Mouse (Mus musculus): ENCODE results near the gene Isca2.
A peak's percentile ranks its signal among the peaks of the same experiment; 100 is the strongest.

The Isca2 gene

DNA sequence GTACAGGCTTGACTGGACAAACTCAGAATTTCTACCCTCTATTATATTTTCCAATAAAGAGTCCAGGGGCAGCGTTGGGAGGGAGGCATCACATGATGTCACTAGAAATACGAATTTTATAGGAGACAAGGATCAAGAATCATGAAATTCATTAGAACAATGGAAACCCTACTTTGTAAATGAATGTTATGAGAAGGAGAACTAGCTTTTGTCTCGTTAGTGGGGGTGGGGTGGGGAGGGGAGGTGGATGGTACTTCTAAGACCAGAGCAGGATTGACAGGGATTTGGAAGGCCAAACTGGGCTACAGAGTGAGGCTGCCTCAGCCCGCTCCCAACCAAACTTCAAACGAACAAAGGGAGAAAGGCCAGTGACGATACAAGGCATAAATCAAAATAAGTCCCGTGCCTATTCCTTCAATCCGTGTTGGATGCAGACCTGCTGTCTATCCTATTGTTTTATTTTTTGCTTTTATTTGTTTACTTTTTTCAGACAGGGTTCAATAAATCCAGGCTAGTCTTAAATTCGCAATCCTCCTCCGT, 1.0 kb upstream of the Isca2 start:
- DNase-seq (ENCODE audit: extremely low spot score), result peak; percentile 40

- DNase-seq (ENCODE audit: extremely low spot score), result no peak
These were observed 425 bp downstream of the Isca2 start for GRCm38 (mm10) chr12:84773476-84773875.

GRCm38 (mm10) chr12:84774376-84774775, 1.3 kb downstream of the Isca2 start:
- DNase-seq (ENCODE audit: extremely low spot score), result no peak

GRCm38 (mm10) chr12:84776229-84776628, 3.2 kb downstream of the Isca2 start:
- DNase-seq (ENCODE audit: extremely low spot score), result no peak

GRCm38 (mm10) chr12:84784604-84785381, 11.7 kb downstream of the Isca2 start:
- DNase-seq (ENCODE audit: extremely low spot score), result peak; percentile 85

DNA sequence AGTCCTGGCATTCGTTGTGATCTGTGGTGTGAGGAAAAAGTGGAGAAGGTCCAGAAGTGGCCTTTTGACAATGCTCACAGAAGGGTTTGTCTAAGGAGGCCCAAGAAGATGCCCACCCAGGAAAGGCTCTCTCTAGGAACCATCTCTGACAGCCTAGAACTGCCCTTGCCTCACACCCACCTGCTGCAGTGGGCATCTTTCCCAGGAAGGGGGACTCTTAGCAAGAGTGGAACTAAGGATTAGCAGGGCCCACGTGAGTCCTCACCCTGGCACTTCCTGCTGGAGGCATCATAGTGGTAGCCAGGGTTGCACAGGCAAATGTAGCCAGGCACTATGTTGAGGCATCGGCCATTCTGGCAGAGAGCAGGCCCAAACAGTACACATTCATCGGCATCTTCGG, 13.0 kb downstream of the Isca2 start:
- no peak for DNase-seq (ENCODE audit: extremely low spot score)

DNA sequence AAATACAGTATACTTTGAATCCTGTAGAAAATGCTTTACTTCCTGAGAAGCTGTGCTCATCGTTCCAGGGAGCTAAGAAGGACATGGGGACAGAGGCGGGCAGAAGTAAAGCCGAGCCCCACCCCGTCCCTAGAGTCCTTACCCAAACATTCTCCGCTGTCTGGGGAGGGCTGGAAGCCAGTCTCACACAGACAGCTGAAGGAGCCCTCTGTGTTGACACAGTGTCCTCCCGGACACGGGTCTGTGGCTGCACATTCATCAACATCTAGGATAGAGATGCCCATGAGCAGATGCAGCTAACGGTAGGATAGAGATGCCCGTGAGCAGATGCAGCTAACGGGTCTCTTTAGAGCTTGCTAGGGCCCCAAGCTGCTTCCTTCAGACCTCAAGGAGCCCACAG, 17.8 kb downstream of the Isca2 start:
- no peak for DNase-seq (ENCODE audit: extremely low spot score)

- DNase-seq (ENCODE audit: extremely low spot score), result no peak
These were observed 19.6 kb downstream of the Isca2 start for GRCm38 (mm10) chr12:84792629-84793028.

- no peak for DNase-seq (ENCODE audit: extremely low spot score)
These were observed 21.6 kb downstream of the Isca2 start for GRCm38 (mm10) chr12:84794647-84795046.

GRCm38 (mm10) chr12:84799086-84799485, 26.0 kb downstream of the Isca2 start:
- no peak for DNase-seq (ENCODE audit: extremely low spot score)

DNA sequence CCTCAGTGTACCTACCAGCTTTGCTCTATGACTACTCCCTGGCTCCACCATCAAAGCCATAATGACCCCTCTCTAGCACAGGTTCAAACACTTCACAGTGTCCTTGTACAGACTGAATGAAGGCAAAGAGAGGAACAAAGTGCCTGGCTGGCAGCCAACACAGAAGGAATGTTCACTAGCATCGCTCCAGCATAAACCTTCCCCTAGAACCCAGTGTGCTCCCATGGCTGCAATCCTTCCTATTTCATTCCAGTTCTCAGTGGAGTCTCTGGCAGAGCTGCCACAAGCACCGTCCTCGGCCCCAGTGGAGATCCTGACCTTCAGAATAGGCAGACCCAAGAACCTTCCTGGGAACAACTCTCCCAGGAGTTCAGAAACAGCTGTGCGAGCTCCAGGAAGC, 27.4 kb downstream of the Isca2 start:
- DNase-seq (ENCODE audit: extremely low spot score), result no peak

GRCm38 (mm10) chr12:84801532-84802110, 28.6 kb downstream of the Isca2 start:
- DNase-seq (ENCODE audit: extremely low spot score), result no peak

- no peak for DNase-seq (ENCODE audit: extremely low spot score)
These were observed 29.6 kb downstream of the Isca2 start for GRCm38 (mm10) chr12:84802625-84803024.

GRCm38 (mm10) chr12:84805228-84805842, 32.3 kb downstream of the Isca2 start:
- no peak for DNase-seq (ENCODE audit: extremely low spot score)

DNA sequence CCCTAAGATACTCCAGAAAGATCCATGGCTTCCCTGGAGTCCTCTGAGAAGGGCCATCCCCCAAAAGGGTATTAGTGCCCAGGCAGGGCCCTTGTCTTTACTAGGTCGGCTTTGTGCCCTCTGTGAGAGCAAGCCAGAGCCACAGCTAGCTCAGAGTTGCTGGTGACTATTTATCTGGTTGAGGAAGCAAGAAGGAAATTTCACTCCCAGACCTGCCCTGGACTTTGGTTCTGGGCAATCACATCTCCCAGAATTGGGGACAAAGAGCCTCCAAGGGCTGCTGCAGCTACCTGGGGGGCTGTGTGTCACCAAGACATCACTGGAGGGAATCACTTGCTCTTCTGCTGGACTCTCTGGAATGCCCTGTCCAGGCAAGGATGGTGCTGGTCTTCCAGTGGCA, 33.0 kb downstream of the Isca2 start:
- DNase-seq (ENCODE audit: extremely low spot score), result no peak

DNA sequence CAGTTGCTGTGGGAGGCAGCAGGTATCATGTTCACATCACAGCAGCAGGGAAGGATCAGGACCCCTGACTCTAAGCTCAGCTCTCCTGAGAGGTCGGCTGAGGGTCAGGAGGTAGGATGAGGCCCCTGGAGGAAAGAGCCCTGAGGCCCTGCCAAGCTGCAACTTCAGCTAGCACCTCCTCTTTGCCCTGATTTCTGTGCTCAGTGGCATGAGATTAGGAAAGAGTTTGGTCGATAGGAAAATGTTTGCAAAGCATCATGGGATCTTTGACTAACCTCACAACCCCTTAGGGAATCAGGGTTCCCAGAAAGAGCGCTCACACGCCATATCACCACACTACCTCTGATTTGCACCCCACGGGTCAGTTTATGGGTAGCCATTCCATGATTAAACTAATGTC, 33.7 kb downstream of the Isca2 start:
- no peak for DNase-seq (ENCODE audit: extremely low spot score)

- DNase-seq (ENCODE audit: extremely low spot score), result no peak
These were observed 34.3 kb downstream of the Isca2 start for GRCm38 (mm10) chr12:84807351-84807750.

- DNase-seq (ENCODE audit: extremely low spot score), result no peak
These were observed 36.0 kb downstream of the Isca2 start for GRCm38 (mm10) chr12:84809033-84809432.

DNA sequence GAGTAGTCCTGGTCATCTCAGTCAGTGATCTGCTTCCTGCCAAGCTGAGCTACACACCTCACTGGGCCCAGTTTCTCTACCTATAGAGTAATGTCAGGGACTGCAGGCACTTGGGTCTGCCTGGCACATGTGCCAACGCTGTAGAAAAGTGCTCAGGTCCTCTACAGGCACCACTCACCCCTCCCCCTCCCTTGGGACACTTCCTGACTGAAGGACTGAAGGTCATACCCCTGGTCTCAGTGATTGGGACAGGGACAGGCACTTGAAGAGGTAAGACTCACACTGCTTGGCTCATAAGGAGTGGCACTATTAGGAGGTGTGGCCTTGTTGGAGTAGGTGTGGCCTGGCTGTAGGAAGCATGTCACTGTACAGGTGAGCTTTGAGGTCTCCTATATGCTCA, 37.8 kb downstream of the Isca2 start:
- DNase-seq (ENCODE audit: extremely low spot score), result no peak

DNA sequence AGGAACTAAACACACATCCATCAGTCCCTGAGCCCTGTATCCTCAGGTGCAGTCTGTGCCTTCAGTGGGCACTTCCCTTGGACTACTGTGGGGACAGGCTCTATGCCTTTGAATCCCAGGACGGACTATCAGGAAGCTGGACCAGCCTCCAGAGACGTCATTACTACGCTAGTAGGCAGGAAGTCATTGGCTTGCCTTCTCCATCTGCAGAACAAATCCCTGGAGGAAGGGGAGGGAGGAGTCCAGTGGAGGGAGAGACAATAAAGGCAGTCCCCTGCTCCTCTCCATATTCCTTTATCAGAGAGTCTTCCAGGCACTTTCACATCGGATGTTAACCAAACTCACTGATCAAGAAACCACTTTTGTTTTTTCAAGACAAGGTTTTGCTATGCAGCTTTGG, 38.5 kb downstream of the Isca2 start:
- no peak for DNase-seq (ENCODE audit: extremely low spot score)

GRCm38 (mm10) chr12:84812004-84812403, 39.0 kb downstream of the Isca2 start:
- DNase-seq (ENCODE audit: extremely low spot score), result no peak

DNA sequence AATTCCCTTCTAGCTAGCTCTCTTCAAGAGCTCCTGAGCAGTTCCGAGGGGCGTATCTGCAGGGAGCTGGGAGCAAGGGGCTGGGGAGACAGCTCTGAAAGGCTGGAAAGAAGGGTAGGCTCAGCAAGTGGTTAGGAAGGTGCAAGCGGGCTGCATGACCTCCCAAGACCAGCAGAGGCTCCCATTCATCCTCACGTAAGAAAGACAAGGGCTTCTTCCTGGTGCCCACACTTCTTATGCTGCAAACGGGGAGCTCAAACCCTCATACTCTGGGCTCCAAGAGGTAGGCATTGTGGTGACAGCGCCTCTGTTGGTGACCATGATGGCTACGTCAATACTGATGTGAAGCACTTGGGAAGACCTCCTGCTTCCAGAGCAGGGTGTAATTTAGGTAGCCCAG, 40.7 kb downstream of the Isca2 start:
- no peak for DNase-seq (ENCODE audit: extremely low spot score)

Measured in embryo, embryonic 9.5 days (tissue).